Mouse (Mus musculus) lung, adult 2 months (tissue): ENCODE measurements at regions not wholly inside any gene's neighbourhood (a gene's known extent, or its start where the extent isn't known, plus 50 kb on each side); places are given as distances from the start of the nearest gene placed in this dataset.

ENCODE experiments used
- CTCF ChIP-seq: fragments of 200-500 bp; IDR thresholded peaks from 2 replicates; pipeline ENCODE4 v1.5.1; 2011; ENCODE audit warnings: mild to moderate bottlenecking, low read length, control low read depth; ENCODE audit not compliant: insufficient read depth
- POLR2A ChIP-seq: fragments of 200-500 bp; IDR thresholded peaks from 2 replicates; pipeline ENCODE4 v1.6.1; 2011; ENCODE audit warnings: low read depth, mild to moderate bottlenecking, control low read depth, low read length, borderline replicate concordance; ENCODE audit errors: extremely low read depth

DNA sequence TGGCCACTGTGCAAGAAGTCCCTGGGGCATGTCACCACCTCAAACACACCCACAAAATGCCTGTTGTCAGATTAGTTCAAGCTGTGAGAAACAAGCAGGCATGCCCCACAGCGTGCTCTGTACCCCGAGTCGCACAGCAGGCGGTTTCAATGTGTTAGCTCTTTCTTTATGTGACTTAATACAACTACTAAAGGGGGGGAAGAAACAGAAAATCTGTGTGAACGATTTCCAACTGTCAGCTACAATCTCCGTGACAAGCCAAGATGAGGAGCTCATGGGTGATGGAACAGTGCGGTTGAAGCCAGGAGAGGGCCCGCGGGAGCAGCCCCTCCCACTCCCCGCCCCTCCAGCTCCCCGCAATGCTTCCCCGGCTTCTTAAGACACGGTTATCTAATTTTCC is 180.7 kb downstream of the Setd4 start:
- TF ChIP-seq CTCF (no peak), POLR2A (no peak)
